In the genomic region with DNA sequence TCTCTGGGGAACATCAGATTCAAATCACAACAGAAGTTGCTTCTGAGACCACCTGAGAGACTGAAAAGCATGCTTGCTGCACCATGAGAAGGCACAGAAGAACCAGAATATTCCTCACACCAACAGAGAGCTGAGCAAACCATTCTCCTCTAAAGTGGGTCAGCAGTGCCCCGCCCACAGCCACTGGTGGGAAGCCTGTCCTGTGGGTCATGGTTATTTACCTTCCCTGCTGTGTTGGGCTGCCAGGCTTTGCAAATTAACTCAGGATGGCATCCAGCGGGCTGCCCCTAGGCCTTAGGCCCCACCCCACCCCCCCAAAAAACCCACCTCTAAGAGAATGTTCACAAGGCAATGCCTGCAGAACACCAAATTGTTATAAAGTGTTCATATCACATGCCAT, we compare ENCODE assay signal across 13 mouse cellular contexts.
"Had no signal": no experiment of that assay in that cellular context is flagged by ENCODE, and none has a peak within 500 bp of the region (broad histone marks: within the 10 kb centered on the region; RNA-seq: fewer than 3 reads in every experiment).

No protein-coding gene starts in this region.

- DNase-seq: gastrocnemius, postnatal 14 days; gastrocnemius, postnatal 36 days; heart, adult 18-20 months; heart, postnatal 14 days; heart, postnatal 36 days; kidney, adult 11 months; kidney, adult 2 months; kidney, adult 9 months; kidney, postnatal 14 days; kidney, postnatal 36 days; layer of hippocampus, adult 9-11 months; layer of hippocampus, postnatal 36 days; left cerebral cortex, postnatal 4 days had no signal
